Mouse (Mus musculus) myocyte (in vitro differentiated cells): Measurements from ENCODE around the gene Jade1.

Experiments used
- E2F4 ChIP-seq: IDR thresholded peaks from one replicate; pipeline ENCODE4 v1.6.1; 2011; ENCODE audit warnings: mild to moderate bottlenecking, control low read depth, moderate library complexity; ENCODE audit not compliant: insufficient read depth
- POLR2A ChIP-seq: IDR thresholded peaks from one replicate; pipeline ENCODE4 v1.6.1; 2011; ENCODE audit warnings: low read depth, mild to moderate bottlenecking, control low read depth, moderate library complexity; ENCODE audit not compliant: insufficient read length

GRCm38 (mm10) chr3:41537957-41538356 is 17.6 kb upstream of the Jade1 start:
- TF ChIP-seq E2F4: no peak
- TF ChIP-seq POLR2A: no peak
